Mouse (Mus musculus) cerebellum, adult 2 months (tissue): ENCODE data around the gene Vps26a. TPM values are rescaled to one million over a fixed set of nuclear protein-coding genes. Genes with fewer than 3 reads are reported as not detected.

Experiments
- DNase-seq, 2 experiments: peaks; one replicate each; pipeline ENCODE4 v3.0.0; 2021
- H3K27ac ChIP-seq: fragments of 200-500 bp; 2 replicates; pipeline ENCODE4 v1.5.1; 2012; ENCODE audit warnings: low read length, control low read depth, inconsistent platforms; ENCODE audit not compliant: insufficient read depth
- H3K27me3 ChIP-seq: fragments of 200-500 bp; 2 replicates; pipeline ENCODE4 v1.6.1; 2012; ENCODE audit warnings: inconsistent platforms, mild to moderate bottlenecking, low read length, moderate library complexity; ENCODE audit not compliant: control insufficient read depth, insufficient read depth
- H3K4me1 ChIP-seq: fragments of 200-500 bp; 2 replicates; pipeline ENCODE4 v1.6.1; 2011; ENCODE audit warnings: low read length; ENCODE audit not compliant: control insufficient read depth, insufficient read depth
- H3K4me3 ChIP-seq: fragments of 200-500 bp; replicated peaks from 2 replicates; pipeline ENCODE3; 2011; ENCODE audit warnings: mild to moderate bottlenecking, low read depth, low read length, control low read depth; ENCODE audit not compliant: insufficient read depth
- CTCF ChIP-seq: fragments of 200-500 bp; IDR thresholded peaks from 2 replicates; pipeline ENCODE4 v1.5.1; 2011; ENCODE audit warnings: low read depth, mild to moderate bottlenecking, control low read depth, low read length, moderate library complexity, borderline replicate concordance; ENCODE audit not compliant: insufficient read depth
- POLR2A ChIP-seq: fragments of 200-500 bp; IDR thresholded peaks from 2 replicates; pipeline ENCODE4 v1.6.1; 2011; ENCODE audit warnings: low read length, control low read depth, borderline replicate concordance; ENCODE audit not compliant: insufficient read depth
- WGBS: fragments of 180-500 bp; shearing (Covaris S2); methylation state at CpG from one replicate; pipeline ENCODE4 v1.1.7; 2018; 5-methylcytosine and 5-hydroxymethylcytosine counted together
- polyA plus RNA-seq: library from polyadenylated mRNA; depleted of rRNA; stranded (reverse); fragments of >200 nt; gene quantifications from 2 replicates; pipeline ENCODE4 v1.2.3, GENCODE M21; 2012

Vps26a gene
- polyA plus RNA-seq, 1 experiment = 39.2 TPM

- Histone ChIP-seq H3K4me1 (peaks cover 3% of the 10 kb centered on the region; the same call in 1 of the 2 replicates), H3K27me3 (no peaks in the 10 kb centered on the region), H3K4me3 (peak overlapping the region; percentile 89), H3K27ac (peak overlapping the region; percentile 99)
- DNase-seq = no peak
- TF ChIP-seq POLR2A (no peak), CTCF (no peak)
- 30% methylated on average over 18 of the region's 18 CpGs for WGBS
These were observed 36.3 kb downstream of the Vps26a start for GRCm38 (mm10) chr10:62450280-62450640.

- Histone ChIP-seq H3K4me3 (peak within 1 kb of the TSS; percentile 89), H3K27ac (peak within 1 kb of the TSS; percentile 99), H3K4me1 (peaks cover 3% of the 10 kb centered on the region; the same call in 1 of the 2 replicates), H3K27me3 (no peaks in the 10 kb centered on the region)
- WGBS = under 1% methylated on average over 73 of the region's 73 CpGs
- peak; percentile 88 to 96 for DNase-seq
- TF ChIP-seq POLR2A (peak; percentile 60), CTCF (no peak)
These were observed 37.0 kb downstream of the Vps26a start, which contains the start of the genes 4930507D05Rik and Supv3l1 for GRCm38 (mm10) chr10:62449364-62450279. Gene 4930507D05Rik (plus strand): TSS chr10:62449489. Gene Supv3l1 (minus strand): TSS chr10:62449738.

- no peak for DNase-seq
- TF ChIP-seq POLR2A (no peak), CTCF (no peak)
- Histone ChIP-seq H3K27ac (no peak overlapping the region), H3K4me1 (no peaks in the 10 kb centered on the region), H3K4me3 (no peak overlapping the region), H3K27me3 (no peaks in the 10 kb centered on the region)
- 95% methylated on average over 5 of the region's 5 CpGs for WGBS
These were observed 56.2 kb downstream of the Vps26a start for GRCm38 (mm10) chr10:62430427-62430826.

- no peak for DNase-seq
- no peak for TF ChIP-seq POLR2A
- TF ChIP-seq CTCF = no peak
- no peaks in the 10 kb centered on the region for H3K4me1 ChIP-seq
- WGBS = 56% methylated on average over 9 of the region's 9 CpGs
- no peak overlapping the region for H3K27ac ChIP-seq
- no peaks in the 10 kb centered on the region for H3K27me3 ChIP-seq
- H3K4me3 ChIP-seq = no peak overlapping the region
These were observed 61.3 kb downstream of the Vps26a start for GRCm38 (mm10) chr10:62425081-62425871.

GRCm38 (mm10) chr10:62422255-62422654 is 64.3 kb downstream of the Vps26a start, which contains the start of gene Hkdc1:
Gene Hkdc1 (minus strand): TSS chr10:62422491.
- H3K27ac ChIP-seq = no peak within 1 kb of the TSS
- H3K27me3 ChIP-seq = no peaks in the 10 kb centered on the region
- no peak for DNase-seq
- no peaks in the 10 kb centered on the region for H3K4me1 ChIP-seq
- H3K4me3 ChIP-seq = no peak within 1 kb of the TSS
- TF ChIP-seq CTCF (no peak), POLR2A (no peak)
- 47% methylated on average over 15 of the region's 15 CpGs for WGBS

GRCm38 (mm10) chr10:62421127-62421526 is 65.5 kb downstream of the Vps26a start:
- H3K27me3 ChIP-seq = no peaks in the 10 kb centered on the region
- H3K27ac ChIP-seq = no peak overlapping the region
- no peak for DNase-seq
- no peak for TF ChIP-seq POLR2A
- TF ChIP-seq CTCF = no peak
- no peak overlapping the region for H3K4me3 ChIP-seq
- no peaks in the 10 kb centered on the region for H3K4me1 ChIP-seq
- WGBS = 53% methylated on average over 3 of the region's 3 CpGs

- no peak overlapping the region for H3K4me3 ChIP-seq
- H3K27ac ChIP-seq = no peak overlapping the region
- WGBS = 73% methylated on average over 6 of the region's 6 CpGs
- H3K27me3 ChIP-seq = no peaks in the 10 kb centered on the region
- H3K4me1 ChIP-seq = no peaks in the 10 kb centered on the region
- DNase-seq = no peak
- TF ChIP-seq POLR2A = no peak
- no peak for TF ChIP-seq CTCF
These were observed 66.2 kb downstream of the Vps26a start for GRCm38 (mm10) chr10:62420399-62420798.

GRCm38 (mm10) chr10:62419422-62419821 is 67.2 kb downstream of the Vps26a start:
- Histone ChIP-seq H3K4me1 (no peaks in the 10 kb centered on the region), H3K27ac (no peak overlapping the region), H3K27me3 (no peaks in the 10 kb centered on the region), H3K4me3 (no peak overlapping the region)
- WGBS = 65% methylated on average over 5 of the region's 5 CpGs
- DNase-seq = no peak
- TF ChIP-seq POLR2A (no peak), CTCF (no peak)
